Mouse (Mus musculus): Measurements from ENCODE around the gene Tln1. TPM values are rescaled to one million over a fixed set of nuclear protein-coding genes. Genes with fewer than 3 reads are reported as not detected.
A peak's percentile ranks its signal among the peaks of the same experiment; 100 is the strongest.
"Not testable (repeated sequence)": the region's sequence is repeated elsewhere in the genome, so short reads cannot be mapped to it uniquely, and the experiment has no call there.

The Tln1 gene
- polyA plus RNA-seq, 1 experiment from 2014 or later, result 41.6 TPM

GRCm38 (mm10) chr4:43598200-43598599 lies 35.7 kb upstream of the Tln1 start:
- Histone ChIP-seq H3K36me3 (ENCODE audit: control insufficient read depth, insufficient read depth) (no peaks in the 10 kb centered on the region), H3K9ac (ENCODE audit: low read depth, low read length) (no peak overlapping the region), H3K4me2 (replicated peaks; ENCODE audit: low read depth) (no peak overlapping the region), H3K4me1 (replicated peaks; ENCODE audit: control insufficient read depth, insufficient read depth, low read length) (no peaks in the 10 kb centered on the region), H3K9me3 (ENCODE audit: control insufficient read depth) (no peaks in the 10 kb centered on the region), H3K27ac (ENCODE audit: low read depth, low read length) (no peak overlapping the region), H3K4me3 (ENCODE audit: low read depth, low read length) (no peak overlapping the region), H3K27me3 (replicated peaks; ENCODE audit: control insufficient read depth, insufficient read depth, low read length) (no peaks in the 10 kb centered on the region)
- TF ChIP-seq CTCF (IDR thresholded peaks at IDR 0.05; ENCODE audit: low read depth), result no peak
- ATAC-seq, result no peak
- 76% methylated on average over 4 of the region's 4 CpGs for WGBS

- not testable (repeated sequence) for H3K9ac ChIP-seq (ENCODE audit: low read depth, low read length); H3K4me1 ChIP-seq (replicated peaks; ENCODE audit: control insufficient read depth, insufficient read depth, low read length); H3K27me3 ChIP-seq (replicated peaks; ENCODE audit: control insufficient read depth, insufficient read depth, low read length); H3K9me3 ChIP-seq (ENCODE audit: control insufficient read depth); H3K4me2 ChIP-seq (replicated peaks; ENCODE audit: low read depth); H3K27ac ChIP-seq (ENCODE audit: low read depth, low read length); H3K36me3 ChIP-seq (ENCODE audit: control insufficient read depth, insufficient read depth); H3K4me3 ChIP-seq (ENCODE audit: low read depth, low read length); ATAC-seq
- 86% methylated on average over 2 of the region's 2 CpGs for WGBS
These were observed 34.1 kb upstream of the Tln1 start for GRCm38 (mm10) chr4:43596597-43596996.

GRCm38 (mm10) chr4:43593453-43593852 lies 31.0 kb upstream of the Tln1 start:
- Histone ChIP-seq H3K27me3 (replicated peaks; ENCODE audit: control insufficient read depth, insufficient read depth, low read length) (no peaks in the 10 kb centered on the region), H3K9me3 (ENCODE audit: control insufficient read depth) (no peaks in the 10 kb centered on the region), H3K4me2 (replicated peaks; ENCODE audit: low read depth) (no peak overlapping the region), H3K4me3 (ENCODE audit: low read depth, low read length) (no peak overlapping the region), H3K27ac (ENCODE audit: low read depth, low read length) (no peak overlapping the region), H3K4me1 (replicated peaks; ENCODE audit: control insufficient read depth, insufficient read depth, low read length) (no peaks in the 10 kb centered on the region), H3K9ac (ENCODE audit: low read depth, low read length) (no peak overlapping the region), H3K36me3 (ENCODE audit: control insufficient read depth, insufficient read depth) (no peaks in the 10 kb centered on the region)
- ATAC-seq, result no peak
- TF ChIP-seq CTCF (IDR thresholded peaks at IDR 0.05; ENCODE audit: low read depth), result no peak
- WGBS, result 32% methylated on average over 3 of the region's 3 CpGs

- no peaks in the 10 kb centered on the region for H3K27me3 ChIP-seq (replicated peaks; ENCODE audit: control insufficient read depth, insufficient read depth, low read length)
- no peak overlapping the region for H3K4me3 ChIP-seq (ENCODE audit: low read depth, low read length)
- ATAC-seq, result no peak
- H3K36me3 ChIP-seq (ENCODE audit: control insufficient read depth, insufficient read depth), result no peaks in the 10 kb centered on the region
- H3K9ac ChIP-seq (ENCODE audit: low read depth, low read length), result no peak overlapping the region
- no peak overlapping the region for H3K27ac ChIP-seq (ENCODE audit: low read depth, low read length)
- WGBS, result 69% methylated on average over 3 of the region's 3 CpGs
- TF ChIP-seq CTCF (IDR thresholded peaks at IDR 0.05; ENCODE audit: low read depth), result no peak
- H3K9me3 ChIP-seq (ENCODE audit: control insufficient read depth), result no peaks in the 10 kb centered on the region
- no peak overlapping the region for H3K4me2 ChIP-seq (replicated peaks; ENCODE audit: low read depth)
- H3K4me1 ChIP-seq (replicated peaks; ENCODE audit: control insufficient read depth, insufficient read depth, low read length), result no peaks in the 10 kb centered on the region
These were observed 29.5 kb upstream of the Tln1 start for GRCm38 (mm10) chr4:43591961-43592360.

- TF ChIP-seq CTCF (IDR thresholded peaks at IDR 0.05; ENCODE audit: low read depth), result no peak
- 33% methylated on average over 5 of the region's 5 CpGs for WGBS
- H3K9ac ChIP-seq (ENCODE audit: low read depth, low read length), result no peak overlapping the region
- H3K36me3 ChIP-seq (ENCODE audit: control insufficient read depth, insufficient read depth), result no peaks in the 10 kb centered on the region
- H3K9me3 ChIP-seq (ENCODE audit: control insufficient read depth), result no peaks in the 10 kb centered on the region
- no peaks in the 10 kb centered on the region for H3K4me1 ChIP-seq (replicated peaks; ENCODE audit: control insufficient read depth, insufficient read depth, low read length)
- no peak for ATAC-seq
- no peaks in the 10 kb centered on the region for H3K27me3 ChIP-seq (replicated peaks; ENCODE audit: control insufficient read depth, insufficient read depth, low read length)
- H3K4me3 ChIP-seq (ENCODE audit: low read depth, low read length), result no peak overlapping the region
- no peak overlapping the region for H3K27ac ChIP-seq (ENCODE audit: low read depth, low read length)
- H3K4me2 ChIP-seq (replicated peaks; ENCODE audit: low read depth), result no peak overlapping the region
These were observed 29.1 kb upstream of the Tln1 start for GRCm38 (mm10) chr4:43591543-43591942.

GRCm38 (mm10) chr4:43587681-43588080 lies 25.2 kb upstream of the Tln1 start:
- ATAC-seq, result 0 out of 2 replicates have a peak, but pooled peaks have one; percentile 6
- H3K9me3 ChIP-seq (ENCODE audit: control insufficient read depth), result no peaks in the 10 kb centered on the region
- H3K4me2 ChIP-seq (replicated peaks; ENCODE audit: low read depth), result no peak overlapping the region
- no peaks in the 10 kb centered on the region for H3K27me3 ChIP-seq (replicated peaks; ENCODE audit: control insufficient read depth, insufficient read depth, low read length)
- H3K4me3 ChIP-seq (ENCODE audit: low read depth, low read length), result no peak overlapping the region
- no peak overlapping the region for H3K27ac ChIP-seq (ENCODE audit: low read depth, low read length)
- 37% methylated on average over 7 of the region's 7 CpGs for WGBS
- peaks cover 17% of the 10 kb centered on the region; the same call in 1 of the 2 replicates for H3K36me3 ChIP-seq (ENCODE audit: control insufficient read depth, insufficient read depth)
- no peak for TF ChIP-seq CTCF (IDR thresholded peaks at IDR 0.05; ENCODE audit: low read depth)
- no peak overlapping the region for H3K9ac ChIP-seq (ENCODE audit: low read depth, low read length)
- no peaks in the 10 kb centered on the region for H3K4me1 ChIP-seq (replicated peaks; ENCODE audit: control insufficient read depth, insufficient read depth, low read length)

GRCm38 (mm10) chr4:43586411-43586810 lies 23.9 kb upstream of the Tln1 start:
- H3K9me3 ChIP-seq (ENCODE audit: control insufficient read depth), result no peaks in the 10 kb centered on the region
- no peak overlapping the region for H3K4me3 ChIP-seq (ENCODE audit: low read depth, low read length)
- TF ChIP-seq CTCF (IDR thresholded peaks at IDR 0.05; ENCODE audit: low read depth), result no peak
- no peak overlapping the region for H3K9ac ChIP-seq (ENCODE audit: low read depth, low read length)
- ATAC-seq, result no peak
- no peak overlapping the region for H3K27ac ChIP-seq (ENCODE audit: low read depth, low read length)
- no peak overlapping the region for H3K4me2 ChIP-seq (replicated peaks; ENCODE audit: low read depth)
- WGBS, result 70% methylated on average over 8 of the region's 8 CpGs
- H3K4me1 ChIP-seq (replicated peaks; ENCODE audit: control insufficient read depth, insufficient read depth, low read length), result no peaks in the 10 kb centered on the region
- H3K36me3 ChIP-seq (ENCODE audit: control insufficient read depth, insufficient read depth), result peaks cover 29% of the 10 kb centered on the region
- H3K27me3 ChIP-seq (replicated peaks; ENCODE audit: control insufficient read depth, insufficient read depth, low read length), result no peaks in the 10 kb centered on the region

Data from intestine, postnatal 0 days (tissue).